Mouse (Mus musculus) cerebellum, adult 2 months (tissue): ENCODE data around the gene Slc50a1. TPM values are rescaled to one million over a fixed set of nuclear protein-coding genes. Genes with fewer than 3 reads are reported as not detected.

Source experiments
- DNase-seq, 2 experiments: peaks; one replicate each; pipeline ENCODE4 v3.0.0; 2021
- H3K27ac ChIP-seq: fragments of 200-500 bp; 2 replicates; pipeline ENCODE4 v1.5.1; 2012; ENCODE audit warnings: low read length, control low read depth, inconsistent platforms; ENCODE audit not compliant: insufficient read depth
- H3K27me3 ChIP-seq: fragments of 200-500 bp; 2 replicates; pipeline ENCODE4 v1.6.1; 2012; ENCODE audit warnings: inconsistent platforms, mild to moderate bottlenecking, low read length, moderate library complexity; ENCODE audit not compliant: control insufficient read depth, insufficient read depth
- H3K4me1 ChIP-seq: fragments of 200-500 bp; 2 replicates; pipeline ENCODE4 v1.6.1; 2011; ENCODE audit warnings: low read length; ENCODE audit not compliant: control insufficient read depth, insufficient read depth
- H3K4me3 ChIP-seq: fragments of 200-500 bp; replicated peaks from 2 replicates; pipeline ENCODE3; 2011; ENCODE audit warnings: mild to moderate bottlenecking, low read depth, low read length, control low read depth; ENCODE audit not compliant: insufficient read depth
- CTCF ChIP-seq: fragments of 200-500 bp; IDR thresholded peaks from 2 replicates; pipeline ENCODE4 v1.5.1; 2011; ENCODE audit warnings: low read depth, mild to moderate bottlenecking, control low read depth, low read length, moderate library complexity, borderline replicate concordance; ENCODE audit not compliant: insufficient read depth
- POLR2A ChIP-seq: fragments of 200-500 bp; IDR thresholded peaks from 2 replicates; pipeline ENCODE4 v1.6.1; 2011; ENCODE audit warnings: low read length, control low read depth, borderline replicate concordance; ENCODE audit not compliant: insufficient read depth
- WGBS: fragments of 180-500 bp; shearing (Covaris S2); methylation state at CpG from one replicate; pipeline ENCODE4 v1.1.7; 2018; 5-methylcytosine and 5-hydroxymethylcytosine counted together
- polyA plus RNA-seq: library from polyadenylated mRNA; depleted of rRNA; stranded (reverse); fragments of >200 nt; gene quantifications from 2 replicates; pipeline ENCODE4 v1.2.3, GENCODE M21; 2012; rRNA removed

Slc50a1 gene
- polyA plus RNA-seq, 1 experiment: 122 TPM

GRCm38 (mm10) chr3:89226900-89227299, 43.5 kb downstream of the Slc50a1 start, which contains the start of gene Mtx1:
Gene Mtx1 (minus strand): TSS chr3:89227088.
- Histone ChIP-seq H3K27ac (0 out of 2 replicates have a peak within 1 kb of the TSS, but pooled peaks have one; percentile 19), H3K27me3 (no peaks in the 10 kb centered on the region), H3K4me1 (peaks cover 4% of the 10 kb centered on the region), H3K4me3 (peak within 1 kb of the TSS; percentile 38)
- TF ChIP-seq CTCF: no peak
- no peak for TF ChIP-seq POLR2A
- WGBS: 23% methylated on average over 21 of the region's 21 CpGs
- no peak for DNase-seq

- no peak for DNase-seq
- TF ChIP-seq POLR2A (no peak), CTCF (no peak)
- Histone ChIP-seq H3K27ac (0 out of 2 replicates have a peak overlapping the region, but pooled peaks have one; percentile 19), H3K4me3 (peak overlapping the region; percentile 7), H3K27me3 (no peaks in the 10 kb centered on the region), H3K4me1 (no peaks in the 10 kb centered on the region)
- WGBS: 47% methylated on average over 11 of the region's 11 CpGs
Measured at GRCm38 (mm10) chr3:89226361-89226760, 44.0 kb downstream of the Slc50a1 start.

GRCm38 (mm10) chr3:89225918-89226317, 44.5 kb downstream of the Slc50a1 start:
- no peaks in the 10 kb centered on the region for H3K4me1 ChIP-seq
- WGBS: 66% methylated on average over 4 of the region's 4 CpGs
- H3K4me3 ChIP-seq: no peak overlapping the region
- peak in 1 of 2 experiments; percentile 31 for DNase-seq
- H3K27ac ChIP-seq: no peak overlapping the region; the same call in 1 of the 2 replicates
- TF ChIP-seq POLR2A (no peak), CTCF (no peak)
- H3K27me3 ChIP-seq: no peaks in the 10 kb centered on the region

- DNase-seq: no peak
- Histone ChIP-seq H3K27me3 (no peaks in the 10 kb centered on the region), H3K4me3 (no peak overlapping the region), H3K4me1 (no peaks in the 10 kb centered on the region), H3K27ac (no peak overlapping the region; the same call in 1 of the 2 replicates)
- 46% methylated on average over 12 of the region's 12 CpGs for WGBS
- TF ChIP-seq POLR2A (no peak), CTCF (no peak)
Measured at GRCm38 (mm10) chr3:89225321-89225815, 45.0 kb downstream of the Slc50a1 start.

GRCm38 (mm10) chr3:89224796-89225195, 45.6 kb downstream of the Slc50a1 start:
- Histone ChIP-seq H3K27ac (no peak overlapping the region), H3K4me1 (no peaks in the 10 kb centered on the region), H3K4me3 (no peak overlapping the region), H3K27me3 (no peaks in the 10 kb centered on the region)
- no peak for DNase-seq
- WGBS: 52% methylated on average over 11 of the region's 11 CpGs
- TF ChIP-seq CTCF: no peak
- TF ChIP-seq POLR2A: no peak

- DNase-seq: no peak
- TF ChIP-seq POLR2A (no peak), CTCF (no peak)
- Histone ChIP-seq H3K27me3 (no peaks in the 10 kb centered on the region), H3K4me1 (no peaks in the 10 kb centered on the region), H3K27ac (no peak overlapping the region), H3K4me3 (no peak overlapping the region)
- WGBS: 48% methylated on average over 5 of the region's 5 CpGs
Measured at GRCm38 (mm10) chr3:89221167-89221566, 49.2 kb downstream of the Slc50a1 start.

GRCm38 (mm10) chr3:89219546-89219945, 50.8 kb downstream of the Slc50a1 start:
- WGBS: 46% methylated on average over 8 of the region's 8 CpGs
- H3K27me3 ChIP-seq: no peaks in the 10 kb centered on the region
- 0 out of 2 replicates have a peak, but pooled peaks cover 2% of the 10 kb centered on the region for H3K4me1 ChIP-seq
- no peak overlapping the region for H3K27ac ChIP-seq
- H3K4me3 ChIP-seq: no peak overlapping the region
- no peak for TF ChIP-seq POLR2A
- TF ChIP-seq CTCF: no peak
- DNase-seq: no peak

- Histone ChIP-seq H3K4me1 (0 out of 2 replicates have a peak, but pooled peaks cover 2% of the 10 kb centered on the region), H3K4me3 (no peak overlapping the region), H3K27me3 (no peaks in the 10 kb centered on the region), H3K27ac (no peak overlapping the region)
- 63% methylated on average over 1 of the region's 1 CpGs for WGBS
- no peak for DNase-seq
- TF ChIP-seq POLR2A: no peak
- no peak for TF ChIP-seq CTCF
Measured at GRCm38 (mm10) chr3:89218271-89218670, 52.1 kb downstream of the Slc50a1 start.

Other genes with a start within 250 kb of the Slc50a1 start
- gene Rusc1, start 177.3 kb downstream of the Slc50a1 start, polyA plus RNA-seq: 164 and 169 TPM in 2 replicates
- gene Gm43738, start 169.5 kb downstream of the Slc50a1 start, polyA plus RNA-seq: 0.03 TPM in 1 of 2 replicates, not detected in the other
- gene Fdps, start 168.6 kb downstream of the Slc50a1 start, polyA plus RNA-seq: 107 and 113 TPM in 2 replicates
- gene Pklr, start 134.4 kb downstream of the Slc50a1 start, polyA plus RNA-seq: 0.03 and 0.07 TPM in 2 replicates
- 13.0 and 14.6 TPM in 2 replicates for gene Hcn3, start 110.4 kb downstream of the Slc50a1 start, polyA plus RNA-seq
- gene Clk2, start 105.8 kb downstream of the Slc50a1 start, polyA plus RNA-seq: 75.5 and 80.2 TPM in 2 replicates
- 109 and 121 TPM in 2 replicates for gene Scamp3, start 93.1 kb downstream of the Slc50a1 start, polyA plus RNA-seq
- 86.8 and 97.7 TPM in 2 replicates for gene Fam189b, start 87.4 kb downstream of the Slc50a1 start, polyA plus RNA-seq
- 69.2 and 69.8 TPM in 2 replicates for gene Gba, start 67.6 kb downstream of the Slc50a1 start, polyA plus RNA-seq
- 23.8 and 24.2 TPM in 2 replicates for gene Thbs3, start 55.4 kb downstream of the Slc50a1 start, polyA plus RNA-seq
- gene Mtx1, start 43.5 kb downstream of the Slc50a1 start, polyA plus RNA-seq: 153 and 167 TPM in 2 replicates
- 0.55 and 0.69 TPM in 2 replicates for gene Muc1, start 41.5 kb downstream of the Slc50a1 start, polyA plus RNA-seq
- 80.4 and 82.9 TPM in 2 replicates for gene Krtcap2, start 24.6 kb downstream of the Slc50a1 start, polyA plus RNA-seq
- gene Trim46, start 24.3 kb downstream of the Slc50a1 start, polyA plus RNA-seq: 49.8 and 58.5 TPM in 2 replicates
- 212 and 218 TPM in 2 replicates for gene Dpm3, start 11.2 kb downstream of the Slc50a1 start, polyA plus RNA-seq
- gene Efna1, start 10.6 kb upstream of the Slc50a1 start, polyA plus RNA-seq: 14.2 and 14.7 TPM in 2 replicates
- 31.9 and 37.0 TPM in 2 replicates for gene Efna3, start 52.4 kb upstream of the Slc50a1 start, polyA plus RNA-seq
- gene Efna4, start 67.5 kb upstream of the Slc50a1 start, polyA plus RNA-seq: 0.36 and 0.64 TPM in 2 replicates
- gene Adam15, start 79.4 kb upstream of the Slc50a1 start, polyA plus RNA-seq: 142 and 147 TPM in 2 replicates
- 0.32 and 0.36 TPM in 2 replicates for gene Dcst2, start 91.4 kb upstream of the Slc50a1 start, polyA plus RNA-seq
- 0.10 and 0.27 TPM in 2 replicates for gene Dcst1, start 94.7 kb upstream of the Slc50a1 start, polyA plus RNA-seq
- 41.3 and 43.3 TPM in 2 replicates for gene Zbtb7b, start 124.2 kb upstream of the Slc50a1 start, polyA plus RNA-seq
- gene Lenep, start 132.2 kb upstream of the Slc50a1 start, polyA plus RNA-seq: 4.0 and 6.7 TPM in 2 replicates
- 50.1 and 54.0 TPM in 2 replicates for gene Flad1, start 141.3 kb upstream of the Slc50a1 start, polyA plus RNA-seq
- gene Cks1b, start 147.8 kb upstream of the Slc50a1 start, polyA plus RNA-seq: 7.0 and 7.2 TPM in 2 replicates
- 15.9 and 16.0 TPM in 2 replicates for gene Shc1, start 147.9 kb upstream of the Slc50a1 start, polyA plus RNA-seq
- gene Pygo2, start 159.6 kb upstream of the Slc50a1 start, polyA plus RNA-seq: 38.7 and 39.3 TPM in 2 replicates
- gene Pbxip1, start 166.1 kb upstream of the Slc50a1 start, polyA plus RNA-seq: 26.5 and 30.5 TPM in 2 replicates
- 68.7 and 71.0 TPM in 2 replicates for gene Pmvk, start 184.0 kb upstream of the Slc50a1 start, polyA plus RNA-seq
- 6.1 and 6.2 TPM in 2 replicates for gene Kcnn3, start 249.6 kb upstream of the Slc50a1 start, polyA plus RNA-seq